Mouse (Mus musculus) heart, adult 9 months (tissue): ENCODE measurements at regions not wholly inside any gene's neighbourhood (a gene's known extent, or its start where the extent isn't known, plus 50 kb on each side); places are given as distances from the start of the nearest gene placed in this dataset.

Source experiments
- DNase-seq, 2 experiments: peaks; one replicate each; pipeline ENCODE4 v3.0.0; 2022; ENCODE audit warnings: low spot score in 2 of 2

DNA sequence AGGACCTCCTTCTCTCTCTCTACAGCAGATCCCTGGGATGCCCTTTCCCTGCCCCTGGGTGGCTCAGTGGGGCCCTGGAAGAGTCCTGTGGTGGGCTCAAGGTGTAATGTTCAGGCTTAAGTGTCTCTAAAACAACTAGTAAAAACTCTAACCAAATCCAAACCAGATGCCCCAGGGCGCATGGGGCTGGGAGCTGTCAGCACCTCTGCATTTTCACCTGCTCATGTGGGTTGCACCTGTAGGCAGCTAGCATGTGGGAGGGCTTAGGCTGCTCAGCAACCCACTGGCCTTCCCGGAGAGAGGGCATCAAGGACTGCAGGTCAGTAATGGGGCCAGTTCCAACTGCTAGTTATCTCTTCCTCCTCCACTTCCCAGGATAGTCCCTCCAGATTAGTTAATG lies 104.8 kb upstream of the Gm12830 start:
- DNase-seq: no peak

GRCm38 (mm10) chr4:114720696-114721095 lies 100.8 kb upstream of the Gm12830 start:
- no peak for DNase-seq

DNA sequence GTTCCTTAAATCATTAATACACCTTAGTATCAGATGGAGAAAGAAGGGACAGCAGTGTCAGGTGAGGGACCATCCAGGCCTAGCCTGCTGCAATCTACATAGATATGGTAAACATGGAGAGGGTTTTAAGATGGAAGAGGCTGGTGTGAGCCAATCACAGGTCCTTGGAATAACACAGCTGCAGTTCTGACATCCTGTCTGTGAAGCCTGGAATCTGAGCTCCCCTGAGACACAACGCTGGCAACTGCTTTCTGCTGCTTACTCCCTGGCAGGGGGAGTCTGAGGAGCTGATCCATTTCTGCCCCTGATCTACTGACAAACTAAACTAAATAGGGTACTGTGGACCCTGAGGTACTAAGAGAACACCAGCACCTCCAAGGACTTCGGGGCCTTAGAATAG lies 100.1 kb upstream of the Gm12830 start:
- no peak for DNase-seq

GRCm38 (mm10) chr4:114728235-114729000 lies 93.1 kb upstream of the Gm12830 start:
- DNase-seq: no peak

DNA sequence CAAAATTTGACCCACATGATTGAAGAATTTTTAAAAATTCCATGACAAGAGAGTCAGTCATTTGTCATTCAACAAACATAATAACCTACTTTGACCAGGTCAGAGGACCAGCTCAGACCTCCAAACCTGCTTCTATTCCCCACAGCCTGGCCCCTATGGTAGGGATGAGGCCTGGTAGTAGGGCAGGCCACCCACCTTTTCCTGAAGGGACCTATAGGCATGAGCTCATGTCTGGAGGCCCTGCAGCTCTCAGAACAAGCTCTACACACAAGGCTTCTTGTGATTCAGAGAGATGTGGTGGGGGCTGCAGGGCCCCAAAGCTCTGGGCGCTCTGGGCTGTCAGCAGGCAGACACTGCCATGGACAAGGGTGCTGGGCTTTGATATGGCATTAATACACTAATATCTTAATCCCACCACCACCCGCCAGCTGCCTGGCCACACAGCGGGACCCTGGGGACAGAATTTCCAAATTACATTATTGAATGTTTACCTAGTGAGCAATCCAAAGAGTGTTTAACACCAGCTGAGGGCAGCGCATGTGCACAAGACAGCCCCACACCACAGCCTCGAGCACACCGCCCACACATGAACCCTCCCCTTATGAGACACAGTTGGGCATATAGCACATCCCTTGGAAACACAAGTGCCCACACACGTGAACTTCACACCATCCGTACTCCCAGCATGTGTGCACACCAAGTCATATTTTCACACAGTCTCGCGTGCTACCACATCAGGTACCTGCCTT lies 88.1 kb upstream of the Gm12830 start:
- DNase-seq: no peak

GRCm38 (mm10) chr4:114738903-114739667 lies 82.4 kb upstream of the Gm12830 start:
- no peak for DNase-seq

- DNase-seq: no peak
Measured at GRCm38 (mm10) chr4:114748131-114748530, 73.4 kb upstream of the Gm12830 start.

DNA sequence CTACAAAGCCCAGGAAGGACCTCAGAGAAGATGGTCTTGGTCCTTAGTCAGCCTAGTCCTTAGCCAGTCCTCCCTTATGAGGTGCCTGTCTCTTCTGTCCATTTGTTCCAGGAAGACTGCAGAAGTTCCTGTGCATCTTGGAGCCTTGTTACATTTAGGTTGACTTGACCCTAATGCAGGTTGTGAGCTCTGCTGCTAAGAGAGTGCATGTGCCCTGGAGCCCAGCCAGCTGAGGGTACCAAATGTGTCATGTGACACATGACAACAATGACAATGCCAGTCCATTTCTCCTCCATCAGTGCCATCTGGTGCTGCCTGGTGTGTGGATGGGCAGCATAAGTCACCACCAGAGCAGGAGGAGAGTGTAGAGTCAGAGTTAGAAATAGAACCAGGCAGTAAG lies 61.7 kb upstream of the Gm12830 start:
- no peak for DNase-seq

- no peak for DNase-seq
Measured at GRCm38 (mm10) chr4:114766643-114767393, 54.7 kb upstream of the Gm12830 start.
